Mouse (Mus musculus) bone marrow macrophage, adult 2 months (primary cell): ENCODE data around the gene Rbp7.

Experiments
- CTCF ChIP-seq: IDR thresholded peaks from 2 replicates; pipeline ENCODE4 v1.5.1; 2012; ENCODE audit warnings: low read depth, mild to moderate bottlenecking, low read length, moderate library complexity
- POLR2A ChIP-seq: IDR thresholded peaks from 2 replicates; pipeline ENCODE4 v1.6.1; 2012; ENCODE audit warnings: mild to moderate bottlenecking, low read depth, low read length, borderline replicate concordance

DNA sequence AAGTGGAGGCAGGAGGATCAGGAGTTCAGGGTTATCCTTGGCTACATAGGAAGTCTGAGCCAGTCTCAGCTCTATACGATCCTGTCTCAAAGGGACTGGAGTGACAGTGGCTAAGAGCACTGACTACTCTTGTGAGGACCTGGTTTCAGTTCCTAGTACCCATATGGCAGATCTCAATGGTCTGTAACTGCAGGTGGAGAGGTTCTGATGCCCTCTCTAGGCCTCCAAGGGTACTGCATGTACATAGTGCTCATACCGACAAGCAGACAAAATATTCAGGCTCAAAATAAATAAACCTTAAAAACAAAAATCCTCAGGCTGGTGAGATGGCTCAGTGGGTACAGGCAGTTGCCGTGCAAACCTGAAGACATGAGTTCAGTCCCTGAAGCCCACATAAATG, 36.4 kb upstream of the Rbp7 start:
- TF ChIP-seq POLR2A = no peak
- TF ChIP-seq CTCF = no peak
